21 mouse cellular contexts compared by ENCODE assay signal in the genomic region with DNA sequence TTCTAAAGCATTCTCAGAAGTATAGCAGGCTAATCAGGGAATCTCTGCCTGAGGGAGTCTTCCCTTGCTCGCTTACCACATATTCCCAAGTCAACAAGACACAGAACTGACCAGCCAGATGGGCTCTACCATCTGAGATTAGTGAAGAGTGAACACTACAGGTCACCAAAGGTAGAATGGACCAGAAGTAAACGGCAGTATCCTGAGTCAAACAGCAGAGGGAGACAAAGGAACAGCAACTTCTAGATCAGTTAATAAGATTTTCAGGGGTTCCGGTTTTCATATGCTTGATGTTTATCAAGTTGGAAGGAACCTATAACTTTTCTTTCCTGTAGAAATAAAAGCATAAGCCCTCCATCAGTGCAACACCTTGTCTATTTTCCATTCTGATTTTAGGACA.
A peak's percentile ranks its signal among the peaks of the same experiment; 100 is the strongest.
DNase-seq lines count a peak whose midpoint lies in the region; ATAC-seq and TF ChIP-seq lines count a peak whose summit lies in the region.
"Had no signal": no experiment of that assay in that cellular context is flagged by ENCODE, and none has a peak within 500 bp of the region (broad histone marks: within the 10 kb centered on the region; RNA-seq: fewer than 3 reads in every experiment).

No protein-coding gene starts in this region.

- TF ChIP-seq EP300 in MEL (IDR thresholded peaks at IDR 0.05; ENCODE audit: low read depth in 1 of 2, low read length in 2 of 2), result no peak

- no peaks in the 10 kb centered on the region for H3K27me3 ChIP-seq in forebrain, postnatal 0 days (ENCODE audit: insufficient read depth, low read length)
- H3K27me3 ChIP-seq in forebrain, embryonic 15.5 days, result no peaks in the 10 kb centered on the region
- no peaks in the 10 kb centered on the region for H3K27me3 ChIP-seq in MEL (ENCODE audit: control insufficient read depth in 1 of 2, insufficient read depth in 2 of 2, low read length in 2 of 2)
- H3K27me3 ChIP-seq: liver, embryonic 13.5 days; stomach, embryonic 15.5 days had no signal

- no peaks in the 10 kb centered on the region for H3K36me3 ChIP-seq in forebrain, postnatal 0 days (ENCODE audit: insufficient read depth)
- no peaks in the 10 kb centered on the region for H3K36me3 ChIP-seq in forebrain, embryonic 15.5 days
- no peaks in the 10 kb centered on the region for H3K36me3 ChIP-seq in MEL (ENCODE audit: control insufficient read depth in 1 of 2, insufficient read depth in 2 of 2, low read length in 2 of 2)
- H3K36me3 ChIP-seq: heart, embryonic 10.5 days; liver, embryonic 13.5 days; stomach, embryonic 15.5 days had no signal

- H3K4me1 ChIP-seq in forebrain, postnatal 0 days (ENCODE audit: insufficient read depth), result no peaks in the 10 kb centered on the region
- no peaks in the 10 kb centered on the region for H3K4me1 ChIP-seq in forebrain, embryonic 15.5 days
- no peaks in the 10 kb centered on the region for H3K4me1 ChIP-seq in MEL (ENCODE audit: control insufficient read depth in 1 of 2, insufficient read depth in 2 of 2, low read length in 2 of 2)
- H3K4me1 ChIP-seq: heart, embryonic 10.5 days; liver, embryonic 13.5 days; stomach, embryonic 15.5 days had no signal

- peak; percentile 16 for TF ChIP-seq RAD21 in MEL (IDR thresholded peaks at IDR 0.05; ENCODE audit: low read depth, low read length)

- no peak overlapping the region for H3K27ac ChIP-seq in forebrain, postnatal 0 days (ENCODE audit: low read depth, low read length)
- no peak overlapping the region for H3K27ac ChIP-seq in forebrain, embryonic 15.5 days (replicated peaks)
- no peak overlapping the region for H3K27ac ChIP-seq in left cerebral cortex, adult 2 months
- H3K27ac ChIP-seq in MEL (ENCODE audit: control insufficient read depth, low read depth, low read length), result no peak overlapping the region
- H3K27ac ChIP-seq: heart, embryonic 10.5 days; hindbrain, embryonic 14.5 days; liver, embryonic 13.5 days; stomach, embryonic 15.5 days had no signal

- no peak overlapping the region for H3K9ac ChIP-seq in forebrain, postnatal 0 days
- no peak overlapping the region for H3K9ac ChIP-seq in forebrain, embryonic 15.5 days (replicated peaks)
- H3K9ac ChIP-seq in MEL (ENCODE audit: control insufficient read depth, low read depth, low read length, poor library complexity, severe bottlenecking), result no peak overlapping the region
- H3K9ac ChIP-seq: hindbrain, embryonic 14.5 days; liver, embryonic 13.5 days; stomach, embryonic 15.5 days had no signal

- no peak for ATAC-seq in forebrain, postnatal 0 days
- ATAC-seq in forebrain, embryonic 15.5 days (replicated peaks), result no peak
- ATAC-seq in erythroblast, adult 5-6 weeks (replicated peaks; ENCODE audit: low FRiP score, poor library complexity, severe bottlenecking), result no peak
- ATAC-seq: activated CD4-positive, CD25-positive, alpha-beta regulatory T cell, adult 4 months; forebrain, embryonic 14.5 days; lung, postnatal 0 days; midbrain, embryonic 16.5 days had no signal

- H3K9me3 ChIP-seq in forebrain, postnatal 0 days (ENCODE audit: low read length), result no peaks in the 10 kb centered on the region
- no peaks in the 10 kb centered on the region; the same call in 1 of the 2 replicates for H3K9me3 ChIP-seq in forebrain, embryonic 15.5 days
- no peaks in the 10 kb centered on the region for H3K9me3 ChIP-seq in MEL (replicated peaks; ENCODE audit: insufficient read depth, low read length)
- H3K9me3 ChIP-seq: stomach, embryonic 15.5 days had no signal

- DNase-seq in forebrain, postnatal 0 days, result peak; percentile 1
- no peak for DNase-seq in left cerebral cortex, adult 2 months (ENCODE audit: extremely low spot score in 1 of 2, low spot score in 2 of 2)
- DNase-seq in left cerebral cortex, adult 11 months (ENCODE audit: low spot score), result no peak
- peak; percentile 7 for DNase-seq in MEL (ENCODE audit: low read depth, low spot score)
- peak; percentile 1 for DNase-seq in brain, embryonic 14.5 days (ENCODE audit: low read depth)
- DNase-seq: adrenal gland, postnatal 14 days; cerebellum, adult 8-10 months; embryo, embryonic 11 days; heart, postnatal 10 days; kidney, adult 11 months; liver, embryonic 13.5 days; thymus, postnatal 25 days had no signal

- no peak overlapping the region for H3K4me3 ChIP-seq in forebrain, postnatal 0 days (ENCODE audit: low read depth, low read length)
- H3K4me3 ChIP-seq in forebrain, embryonic 15.5 days, result no peak overlapping the region
- no peak overlapping the region for H3K4me3 ChIP-seq in left cerebral cortex, adult 2 months
- H3K4me3 ChIP-seq in MEL (ENCODE audit: control insufficient read depth in 1 of 2, insufficient read depth in 1 of 2, low read depth in 2 of 2, low read length in 2 of 2), result no peak overlapping the region
- H3K4me3 ChIP-seq: heart, embryonic 10.5 days; liver, embryonic 13.5 days; stomach, embryonic 15.5 days had no signal

- no peak overlapping the region for H3K4me2 ChIP-seq in forebrain, postnatal 0 days (ENCODE audit: low read depth)
- H3K4me2 ChIP-seq in forebrain, embryonic 15.5 days (replicated peaks), result no peak overlapping the region
- H3K4me2 ChIP-seq: hindbrain, embryonic 14.5 days; liver, embryonic 13.5 days; stomach, embryonic 15.5 days had no signal

- TF ChIP-seq CTCF in forebrain, postnatal 0 days (IDR thresholded peaks at IDR 0.05; ENCODE audit: low read depth), result peak; percentile 12; the same call in 1 of the 2 replicates
- peak; percentile 16 for TF ChIP-seq CTCF in left cerebral cortex, adult 2 months (IDR thresholded peaks at IDR 0.05)
- peak in 1 of 3 experiments; percentile 22; a peak in 1 of 6 replicates for TF ChIP-seq CTCF in MEL (IDR thresholded peaks at IDR 0.05 in 2 of 3, conservative IDR thresholded peaks at IDR 0.05 in 1 of 3; ENCODE audit: control insufficient read depth in 1 of 3, insufficient read depth in 1 of 3, low read depth in 2 of 3, low read length in 3 of 3, poor library complexity in 1 of 3, severe bottlenecking in 1 of 3)
- no peak for TF ChIP-seq CTCF in brain, embryonic 14.5 days (IDR thresholded peaks at IDR 0.05; ENCODE audit: borderline replicate concordance, extremely low read depth, insufficient read depth, insufficient read length)

- intact Hi-C loops in left cerebral cortex, adult 2 months (cut with DNase I), result no loop called here

- WGBS in forebrain, postnatal 0 days, result 50% methylated on average over 3 of the region's 3 CpGs
- 54% methylated on average over 3 of the region's 3 CpGs for WGBS in forebrain, embryonic 15.5 days

- no peak for TF ChIP-seq POLR2A in MEL (IDR thresholded peaks at IDR 0.05; ENCODE audit: control insufficient read depth in 1 of 2, insufficient read depth in 1 of 2, low read depth in 1 of 2, low read length in 2 of 2, poor library complexity in 1 of 2)
- TF ChIP-seq POLR2A in brain, embryonic 14.5 days (IDR thresholded peaks at IDR 0.05; ENCODE audit: borderline replicate concordance, extremely low read depth, insufficient read depth, insufficient read length, poor library complexity, severe bottlenecking), result no peak

- no peaks in the 10 kb centered on the region for H3K79me2 ChIP-seq in MEL (ENCODE audit: control insufficient read depth, insufficient read depth, low read length, poor library complexity)

TF ChIP-seq in MEL, 35 proteins besides CTCF, POLR2A, EP300 and RAD21:
- TF ChIP-seq KAT2A (conservative IDR thresholded peaks at IDR 0.05; ENCODE audit: low read depth, low read length) (no peak), NRF1 (IDR thresholded peaks at IDR 0.05; ENCODE audit: insufficient read depth, low read depth, low read length, poor library complexity, severe bottlenecking) (no peak), TCF12 (IDR thresholded peaks at IDR 0.05; ENCODE audit: low read depth, low read length) (no peak), MXI1 (IDR thresholded peaks at IDR 0.05; ENCODE audit: low read depth, low read length) (no peak), MYB (IDR thresholded peaks at IDR 0.05; ENCODE audit: low read depth, low read length) (no peak), E2F4 (IDR thresholded peaks at IDR 0.05; ENCODE audit: borderline replicate concordance, low read depth, low read length) (no peak), MAX (IDR thresholded peaks at IDR 0.05; ENCODE audit: low read length) (no peak), MAFK (IDR thresholded peaks at IDR 0.05; ENCODE audit: borderline replicate concordance, low read depth, low read length) (no peak), TAL1 (IDR thresholded peaks at IDR 0.05; ENCODE audit: low read length) (no peak), ZNF384 (IDR thresholded peaks at IDR 0.05; ENCODE audit: low read depth, low read length) (no peak), SMC3 (IDR thresholded peaks at IDR 0.05; ENCODE audit: low read depth, low read length) (no peak), MEF2A (IDR thresholded peaks at IDR 0.05; ENCODE audit: extremely low read depth, insufficient replicate concordance, low read depth, low read length, poor library complexity, severe bottlenecking) (no peak), CHD1 (IDR thresholded peaks at IDR 0.05; ENCODE audit: low read depth, low read length) (no peak), BHLHE40 (IDR thresholded peaks at IDR 0.05; ENCODE audit: borderline replicate concordance, low read depth, low read length) (no peak), CHD2 (IDR thresholded peaks at IDR 0.05; ENCODE audit: low read length) (no peak), POLR2AphosphoS2 (IDR thresholded peaks at IDR 0.05; ENCODE audit: low read length) (no peak), USF1 (IDR thresholded peaks at IDR 0.05; ENCODE audit: low read depth, low read length) (no peak), POLR2AphosphoS5 (IDR thresholded peaks at IDR 0.05; ENCODE audit: borderline replicate concordance, low read depth, low read length) (no peak), UBTF (IDR thresholded peaks at IDR 0.05; ENCODE audit: borderline replicate concordance, insufficient read depth, low read depth, low read length) (no peak), USF2 (IDR thresholded peaks at IDR 0.05; ENCODE audit: borderline replicate concordance in 1 of 2, insufficient read depth in 1 of 2, low read depth in 1 of 2, low read length in 2 of 2) (no peak)

Comparison
In these comparisons a context has a peak if more than half of its experiments do, and no peak if none do; other contexts are left out.
1. DNase-seq: peak in forebrain, postnatal 0 days (single experiment), MEL (single experiment) and brain, embryonic 14.5 days (single experiment); none in left cerebral cortex, adult 2 months (0 of 2) and left cerebral cortex, adult 11 months (single experiment).